Mouse (Mus musculus) intestine, embryonic 16.5 days (tissue): ENCODE measurements around the gene Lrrc8b. TPM values are rescaled to one million over a fixed set of nuclear protein-coding genes. Genes with fewer than 3 reads are reported as not detected.
A peak's percentile ranks its signal among the peaks of the same experiment; 100 is the strongest.

ENCODE experiments used
- ATAC-seq: fragments of 200-750 bp; cut with Nextera tagmentation; 2 replicates; pipeline ENCODE4 v1.8.0; 2017; ENCODE audit warnings: moderate TSS enrichment, moderate library complexity
- H3K27ac ChIP-seq: fragments of 300-500 bp; sonication (generic); 2 replicates; pipeline ENCODE4 v1.5.1; 2014; ENCODE audit warnings: mild to moderate bottlenecking, low read length
- H3K27me3 ChIP-seq: fragments of 300-500 bp; sonication (generic); replicated peaks from 2 replicates; pipeline ENCODE4 v1.6.1; 2014; ENCODE audit warnings: low read length, control low read depth, mixed read lengths; ENCODE audit not compliant: control insufficient read depth, insufficient read depth
- H3K36me3 ChIP-seq: fragments of 300-500 bp; sonication (generic); 2 replicates; pipeline ENCODE4 v1.6.1; 2014; ENCODE audit warnings: low read length, control low read depth; ENCODE audit not compliant: control insufficient read depth, insufficient read depth
- H3K4me1 ChIP-seq: fragments of 300-500 bp; sonication (generic); 2 replicates; pipeline ENCODE4 v1.6.1; 2014; ENCODE audit warnings: low read length, control low read depth, mixed read lengths; ENCODE audit not compliant: control insufficient read depth, insufficient read depth
- H3K4me2 ChIP-seq: fragments of 300-500 bp; sonication (generic); 2 replicates; pipeline ENCODE4 v1.6.1; 2014; ENCODE audit warnings: low read depth, low read length, control low read depth
- H3K4me3 ChIP-seq: fragments of 300-500 bp; sonication (generic); 2 replicates; pipeline ENCODE4 v1.5.1; 2014; ENCODE audit warnings: mild to moderate bottlenecking, low read length
- H3K9ac ChIP-seq: fragments of 300-500 bp; sonication (generic); 2 replicates; pipeline ENCODE4 v1.6.1; 2014; ENCODE audit warnings: low read depth, low read length
- H3K9me3 ChIP-seq: fragments of 300-500 bp; sonication (generic); 2 replicates; pipeline ENCODE4 v1.6.1; 2016; ENCODE audit warnings: low read length, control low read depth; ENCODE audit not compliant: control insufficient read depth
- WGBS: fragments of 180-500 bp; shearing (Covaris S2); extraction: QIAGEN DNeasy Blood & Tissue Kit; methylation state at CpG from one replicate; pipeline ENCODE4 v1.1.7; 2014; 5-methylcytosine and 5-hydroxymethylcytosine counted together
- polyA plus RNA-seq: library from polyadenylated mRNA; unstranded; fragments of >200 nt; fragmentation: Nextera tagmentation; extraction: Ambion mirVana; gene quantifications from 2 replicates; pipeline ENCODE4 v1.2.1, GENCODE M21; 2015

Gene Lrrc8b
- polyA plus RNA-seq, result 3.1 and 3.7 TPM in 2 replicates

DNA sequence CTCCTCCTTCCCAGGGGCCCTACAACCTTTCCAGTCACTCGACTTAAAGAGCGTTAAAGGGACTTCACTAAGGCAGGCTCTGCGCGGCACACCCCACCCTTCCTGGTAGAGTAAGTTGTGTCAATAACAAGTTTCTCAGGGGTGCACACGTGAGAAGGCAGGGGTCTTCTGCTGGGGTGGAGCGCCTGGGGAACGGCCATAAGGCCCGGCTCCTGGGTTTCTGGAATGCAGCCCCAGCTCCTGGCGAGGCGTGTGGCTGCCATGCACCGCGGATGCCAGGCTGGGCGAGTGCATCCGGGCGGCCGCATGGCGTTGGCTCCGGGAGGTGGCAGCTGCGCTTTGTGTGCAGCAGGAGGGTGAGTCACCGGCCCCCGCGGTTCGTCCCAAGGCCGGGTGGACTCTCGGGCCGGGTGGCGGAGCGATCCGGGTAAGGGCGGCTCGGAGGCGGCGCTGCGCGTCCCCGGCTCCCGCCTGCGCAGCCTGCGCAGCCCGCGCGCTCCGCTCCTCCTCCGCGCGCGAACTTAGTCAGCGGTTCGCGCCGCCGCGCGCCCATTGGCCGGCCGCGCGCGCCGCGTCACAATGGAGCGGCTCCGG is at the start of gene Lrrc8b:
Lrrc8b (plus strand) TSS at position 578 of the 594 bp plus-strand sequence.
- Histone ChIP-seq H3K4me1 (peaks cover 7% of the 10 kb centered on the region; the same call in 1 of the 2 replicates), H3K4me3 (peak within 1 kb of the TSS; percentile 84), H3K9ac (peak within 1 kb of the TSS; percentile 94), H3K9me3 (no peaks in the 10 kb centered on the region), H3K36me3 (no peaks in the 10 kb centered on the region), H3K27ac (peak within 1 kb of the TSS; percentile 90), H3K4me2 (peak within 1 kb of the TSS; percentile 94), H3K27me3 (no peaks in the 10 kb centered on the region)
- peak; percentile 94 for ATAC-seq
- WGBS, result under 1% methylated on average over 63 of the region's 63 CpGs

DNA sequence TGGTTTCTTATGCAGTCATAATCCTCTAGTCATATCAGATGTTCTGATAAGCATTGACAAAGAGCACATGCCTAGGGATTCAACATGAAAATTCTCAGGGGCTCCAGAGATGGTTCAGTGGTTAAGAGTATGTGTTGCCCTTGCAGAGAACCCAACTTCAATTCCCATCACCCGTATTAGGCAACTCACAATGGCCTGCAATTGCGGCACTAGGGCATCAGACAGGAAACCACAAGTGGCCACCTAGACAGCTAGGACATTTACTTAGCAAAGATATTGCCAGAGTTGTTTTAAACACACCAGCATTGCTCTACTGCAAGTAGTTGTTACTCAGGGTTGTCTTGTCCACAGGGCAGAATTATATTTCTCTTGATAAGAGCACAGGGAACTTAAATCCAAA is 34.1 kb upstream of the Lrrc8b start:
- no peak overlapping the region for H3K27ac ChIP-seq
- no peak overlapping the region for H3K9ac ChIP-seq
- no peak overlapping the region for H3K4me3 ChIP-seq
- H3K4me2 ChIP-seq, result no peak overlapping the region
- no peak for ATAC-seq
- no peaks in the 10 kb centered on the region for H3K36me3 ChIP-seq
- H3K4me1 ChIP-seq, result no peaks in the 10 kb centered on the region
- H3K9me3 ChIP-seq, result no peaks in the 10 kb centered on the region
- no peaks in the 10 kb centered on the region for H3K27me3 ChIP-seq
- 93% methylated on average over 2 of the region's 2 CpGs for WGBS

- Histone ChIP-seq H3K4me2 (no peak overlapping the region), H3K27ac (no peak overlapping the region), H3K4me3 (no peak overlapping the region), H3K9ac (no peak overlapping the region), H3K9me3 (no peaks in the 10 kb centered on the region; the same call in 1 of the 2 replicates), H3K4me1 (no peaks in the 10 kb centered on the region), H3K27me3 (no peaks in the 10 kb centered on the region), H3K36me3 (no peaks in the 10 kb centered on the region)
- WGBS, result 92% methylated on average over 2 of the region's 2 CpGs
- ATAC-seq, result no peak
Observed at GRCm38 (mm10) chr5:105390346-105390745, 25.2 kb upstream of the Lrrc8b start.

GRCm38 (mm10) chr5:105393731-105394130 is 21.8 kb upstream of the Lrrc8b start:
- Histone ChIP-seq H3K27me3 (no peaks in the 10 kb centered on the region), H3K36me3 (no peaks in the 10 kb centered on the region), H3K4me2 (no peak overlapping the region), H3K27ac (no peak overlapping the region), H3K4me3 (no peak overlapping the region), H3K4me1 (no peaks in the 10 kb centered on the region), H3K9ac (no peak overlapping the region), H3K9me3 (no peaks in the 10 kb centered on the region; the same call in 1 of the 2 replicates)
- ATAC-seq, result no peak
- WGBS, result 87% methylated on average over 6 of the region's 6 CpGs

DNA sequence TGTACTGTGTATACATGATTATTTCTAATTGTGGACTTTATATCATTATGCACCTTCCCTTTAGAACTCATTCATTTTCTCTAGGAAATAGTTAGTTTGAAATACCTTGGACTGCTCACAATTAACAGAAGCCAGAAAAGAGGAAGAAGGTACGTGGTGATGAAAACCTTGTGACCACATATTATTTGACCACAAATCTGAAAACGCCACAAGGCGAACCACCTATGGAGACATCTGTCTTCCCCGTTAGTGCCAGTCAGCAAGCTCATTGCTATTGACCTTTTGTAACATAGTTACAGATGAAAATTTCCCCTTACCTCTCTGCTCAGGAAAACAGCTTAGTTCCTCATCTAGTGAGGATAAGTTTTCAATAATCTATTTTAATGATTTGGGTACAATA is 20.4 kb upstream of the Lrrc8b start:
- H3K4me1 ChIP-seq, result no peaks in the 10 kb centered on the region
- H3K4me2 ChIP-seq, result no peak overlapping the region
- H3K27me3 ChIP-seq, result no peaks in the 10 kb centered on the region
- no peak overlapping the region for H3K27ac ChIP-seq
- WGBS, result 83% methylated on average over 4 of the region's 4 CpGs
- no peak overlapping the region for H3K4me3 ChIP-seq
- H3K36me3 ChIP-seq, result no peaks in the 10 kb centered on the region
- no peak for ATAC-seq
- H3K9ac ChIP-seq, result no peak overlapping the region
- H3K9me3 ChIP-seq, result no peaks in the 10 kb centered on the region; the same call in 1 of the 2 replicates

GRCm38 (mm10) chr5:105398966-105399365 is 16.6 kb upstream of the Lrrc8b start:
- no peak overlapping the region for H3K9ac ChIP-seq
- no peaks in the 10 kb centered on the region for H3K4me1 ChIP-seq
- no peak overlapping the region for H3K4me2 ChIP-seq
- H3K9me3 ChIP-seq, result no peaks in the 10 kb centered on the region
- H3K4me3 ChIP-seq, result no peak overlapping the region
- no peaks in the 10 kb centered on the region for H3K27me3 ChIP-seq
- no peaks in the 10 kb centered on the region for H3K36me3 ChIP-seq
- no peak overlapping the region for H3K27ac ChIP-seq
- WGBS, result 71% methylated on average over 6 of the region's 6 CpGs
- ATAC-seq, result no peak

- ATAC-seq, result 0 out of 2 replicates have a peak, but pooled peaks have one; percentile 38
- Histone ChIP-seq H3K4me1 (no peaks in the 10 kb centered on the region), H3K4me2 (0 out of 2 replicates have a peak overlapping the region, but pooled peaks have one; percentile 6), H3K9ac (no peak overlapping the region), H3K27ac (no peak overlapping the region), H3K9me3 (no peaks in the 10 kb centered on the region), H3K36me3 (no peaks in the 10 kb centered on the region), H3K4me3 (no peak overlapping the region), H3K27me3 (no peaks in the 10 kb centered on the region)
- 34% methylated on average over 13 of the region's 13 CpGs for WGBS
Observed at GRCm38 (mm10) chr5:105399631-105400423, 15.7 kb upstream of the Lrrc8b start.

GRCm38 (mm10) chr5:105400424-105401375 is 14.9 kb upstream of the Lrrc8b start:
- Histone ChIP-seq H3K4me3 (no peak overlapping the region), H3K4me2 (0 out of 2 replicates have a peak overlapping the region, but pooled peaks have one; percentile 6), H3K27ac (no peak overlapping the region), H3K9me3 (no peaks in the 10 kb centered on the region), H3K27me3 (no peaks in the 10 kb centered on the region), H3K4me1 (no peaks in the 10 kb centered on the region), H3K36me3 (no peaks in the 10 kb centered on the region), H3K9ac (no peak overlapping the region)
- WGBS, result 60% methylated on average over 17 of the region's 17 CpGs
- ATAC-seq, result no peak

GRCm38 (mm10) chr5:105401536-105401935 is 14.0 kb upstream of the Lrrc8b start:
- H3K4me2 ChIP-seq, result no peak overlapping the region
- no peaks in the 10 kb centered on the region for H3K9me3 ChIP-seq
- H3K4me3 ChIP-seq, result no peak overlapping the region
- 91% methylated on average over 5 of the region's 6 CpGs for WGBS
- H3K27me3 ChIP-seq, result no peaks in the 10 kb centered on the region
- no peak overlapping the region for H3K27ac ChIP-seq
- no peaks in the 10 kb centered on the region for H3K4me1 ChIP-seq
- no peak overlapping the region for H3K9ac ChIP-seq
- H3K36me3 ChIP-seq, result no peaks in the 10 kb centered on the region
- ATAC-seq, result no peak
